Mouse (Mus musculus) MEL (cell line): ENCODE results near the gene Tmem86b. TPM values are rescaled to one million over a fixed set of nuclear protein-coding genes. Genes with fewer than 3 reads are reported as not detected.

Experiments used
- DNase-seq: peaks from one replicate; pipeline ENCODE4 v3.0.0; 2011; ENCODE audit warnings: low read depth, low spot score
- H3K27ac ChIP-seq: 2 replicates; pipeline ENCODE4 v1.5.1; 2012; ENCODE audit warnings: low read depth, mild to moderate bottlenecking, control low read depth, low read length, moderate library complexity; ENCODE audit not compliant: control insufficient read depth
- H3K27me3 ChIP-seq, 2 experiments: fragments of 150-350 bp in 1 of 2; sonication (generic) in 1 of 2; 2 replicates each; pipeline ENCODE4 v1.6.1; 2012; ENCODE audit warnings: low read length in 2 of 2, mild to moderate bottlenecking in 2 of 2, improper control_type of control experiment in 1 of 2, moderate library complexity in 1 of 2; ENCODE audit not compliant: insufficient read depth in 2 of 2, control insufficient read depth in 1 of 2
- H3K36me3 ChIP-seq, 2 experiments: 2 replicates each; pipeline ENCODE4 v1.6.1; 2012 to 2014; ENCODE audit warnings: low read length in 2 of 2, improper control_type of control experiment in 1 of 2, inconsistent platforms in 1 of 2, mild to moderate bottlenecking in 1 of 2; ENCODE audit not compliant: insufficient read depth in 2 of 2, control insufficient read depth in 1 of 2
- H3K4me1 ChIP-seq, 2 experiments: fragments of 150-350 bp in 1 of 2; sonication (generic) in 1 of 2; 2 replicates each; pipeline ENCODE4 v1.6.1; 2012; ENCODE audit warnings: low read length in 2 of 2, improper control_type of control experiment in 1 of 2, mild to moderate bottlenecking in 1 of 2; ENCODE audit not compliant: insufficient read depth in 2 of 2, control insufficient read depth in 1 of 2
- H3K4me3 ChIP-seq, 2 experiments: fragments of 150-350 bp in 1 of 2; sonication (generic) in 1 of 2; 2 replicates each; pipeline ENCODE4 v1.5.1; 2012; ENCODE audit warnings: low read depth in 2 of 2, low read length in 2 of 2, mild to moderate bottlenecking in 2 of 2, moderate library complexity in 2 of 2, control low read depth in 1 of 2, improper control_type of control experiment in 1 of 2; ENCODE audit not compliant: control insufficient read depth in 1 of 2, insufficient read depth in 1 of 2
- H3K79me2 ChIP-seq: 2 replicates; pipeline ENCODE4 v1.6.1; 2012; ENCODE audit warnings: mild to moderate bottlenecking, low read length, moderate library complexity; ENCODE audit not compliant: control insufficient read depth, poor library complexity, insufficient read depth
- H3K9ac ChIP-seq: 2 replicates; pipeline ENCODE4 v1.6.1; 2012; ENCODE audit warnings: low read depth, mild to moderate bottlenecking, control low read depth, low read length, moderate library complexity; ENCODE audit not compliant: control insufficient read depth, poor library complexity, severe bottlenecking
- H3K9me3 ChIP-seq: fragments of 150-350 bp; sonication (generic); replicated peaks from 2 replicates; pipeline ENCODE4 v1.6.1; 2012; ENCODE audit warnings: mild to moderate bottlenecking, low read length, improper control_type of control experiment, moderate library complexity; ENCODE audit not compliant: insufficient read depth
- BHLHE40 ChIP-seq: IDR thresholded peaks from 2 replicates; pipeline ENCODE4 v1.6.1; 2012; ENCODE audit warnings: low read depth, mild to moderate bottlenecking, inconsistent platforms, low read length, improper control_type of control experiment, borderline replicate concordance
- CHD1 ChIP-seq: IDR thresholded peaks from 2 replicates; pipeline ENCODE4 v1.6.1; 2012; ENCODE audit warnings: low read depth, mild to moderate bottlenecking, inconsistent platforms, low read length, improper control_type of control experiment
- ELF1 ChIP-seq: IDR thresholded peaks from 2 replicates; pipeline ENCODE4 v1.6.1; 2014; ENCODE audit warnings: low read depth, mild to moderate bottlenecking, inconsistent platforms, low read length, improper control_type of control experiment, moderate library complexity
- EP300 ChIP-seq, 2 experiments: IDR thresholded peaks; 2 replicates each; pipeline ENCODE4 v1.6.1; 2011; ENCODE audit warnings: improper control_type of control experiment in 2 of 2, low read length in 2 of 2, low read depth in 1 of 2, mild to moderate bottlenecking in 1 of 2
- ETS1 ChIP-seq: IDR thresholded peaks from 2 replicates; pipeline ENCODE4 v1.6.1; 2012; ENCODE audit warnings: low read depth, mild to moderate bottlenecking, inconsistent platforms, low read length, improper control_type of control experiment, moderate library complexity
- GATA1 ChIP-seq: IDR thresholded peaks from 2 replicates; pipeline ENCODE4 v1.6.1; 2011; ENCODE audit warnings: low read depth, low read length, improper control_type of control experiment
- HCFC1 ChIP-seq: IDR thresholded peaks from 2 replicates; pipeline ENCODE4 v1.6.1; 2012; ENCODE audit warnings: low read depth, mild to moderate bottlenecking, inconsistent platforms, low read length, improper control_type of control experiment, moderate library complexity
- JUND ChIP-seq: IDR thresholded peaks from 2 replicates; pipeline ENCODE4 v1.6.1; 2011; ENCODE audit warnings: low read depth, mild to moderate bottlenecking, improper control_type of control experiment, low read length
- MAX ChIP-seq: IDR thresholded peaks from 2 replicates; pipeline ENCODE4 v1.6.1; 2011; ENCODE audit warnings: low read length, improper control_type of control experiment
- MAZ ChIP-seq: IDR thresholded peaks from 2 replicates; pipeline ENCODE4 v1.6.1; 2012; ENCODE audit warnings: low read depth, mild to moderate bottlenecking, inconsistent platforms, low read length, improper control_type of control experiment
- MEF2A ChIP-seq: IDR thresholded peaks from 2 replicates; pipeline ENCODE4 v1.6.1; 2014; ENCODE audit warnings: low read depth, mild to moderate bottlenecking, inconsistent platforms, low read length, improper control_type of control experiment; ENCODE audit not compliant: poor library complexity, insufficient replicate concordance, severe bottlenecking; ENCODE audit errors: extremely low read depth
- MXI1 ChIP-seq: IDR thresholded peaks from 2 replicates; pipeline ENCODE4 v1.6.1; 2011; ENCODE audit warnings: mild to moderate bottlenecking, low read depth, low read length, improper control_type of control experiment
- MYB ChIP-seq: IDR thresholded peaks from 2 replicates; pipeline ENCODE4 v1.6.1; 2011; ENCODE audit warnings: mild to moderate bottlenecking, low read depth, low read length, improper control_type of control experiment
- MYC ChIP-seq: IDR thresholded peaks from 2 replicates; pipeline ENCODE4 v1.6.1; 2011; ENCODE audit warnings: low read depth, mild to moderate bottlenecking, low read length, improper control_type of control experiment, moderate library complexity
- POLR2A ChIP-seq, 2 experiments: IDR thresholded peaks; 2 replicates each; pipeline ENCODE4 v1.6.1; 2011 to 2012; ENCODE audit warnings: low read length in 2 of 2, mild to moderate bottlenecking in 2 of 2, control low read depth in 1 of 2, improper control_type of control experiment in 1 of 2, low read depth in 1 of 2, moderate library complexity in 1 of 2; ENCODE audit not compliant: control insufficient read depth in 1 of 2, insufficient read depth in 1 of 2, poor library complexity in 1 of 2
- POLR2AphosphoS2 ChIP-seq: IDR thresholded peaks from 2 replicates; pipeline ENCODE4 v1.6.1; 2011; ENCODE audit warnings: low read length, improper control_type of control experiment
- POLR2AphosphoS5 ChIP-seq: IDR thresholded peaks from 2 replicates; pipeline ENCODE4 v1.6.1; 2012; ENCODE audit warnings: low read depth, borderline replicate concordance, mild to moderate bottlenecking, inconsistent platforms, low read length, moderate library complexity, mixed read lengths
- RAD21 ChIP-seq: IDR thresholded peaks from 2 replicates; pipeline ENCODE4 v1.6.1; 2011; ENCODE audit warnings: mild to moderate bottlenecking, low read depth, low read length, improper control_type of control experiment
- RCOR1 ChIP-seq: IDR thresholded peaks from 2 replicates; pipeline ENCODE4 v1.6.1; 2012; ENCODE audit warnings: low read depth, mild to moderate bottlenecking, inconsistent platforms, low read length, improper control_type of control experiment
- SIN3A ChIP-seq: IDR thresholded peaks from 2 replicates; pipeline ENCODE4 v1.6.1; 2012; ENCODE audit warnings: low read length, improper control_type of control experiment, inconsistent platforms
- SMC3 ChIP-seq: IDR thresholded peaks from 2 replicates; pipeline ENCODE4 v1.6.1; 2011; ENCODE audit warnings: low read depth, low read length, improper control_type of control experiment
- TAL1 ChIP-seq: IDR thresholded peaks from 2 replicates; pipeline ENCODE4 v1.6.1; 2012; ENCODE audit warnings: mild to moderate bottlenecking, inconsistent platforms, low read length, moderate library complexity, mixed read lengths
- TBP ChIP-seq: IDR thresholded peaks from 2 replicates; pipeline ENCODE4 v1.8.0; 2011; ENCODE audit warnings: low read depth, low read length, improper control_type of control experiment
- TCF12 ChIP-seq: IDR thresholded peaks from 2 replicates; pipeline ENCODE4 v1.6.1; 2014; ENCODE audit warnings: low read depth, mild to moderate bottlenecking, inconsistent platforms, low read length, improper control_type of control experiment, moderate library complexity
- USF1 ChIP-seq: IDR thresholded peaks from 2 replicates; pipeline ENCODE4 v1.6.1; 2014; ENCODE audit warnings: low read depth, mild to moderate bottlenecking, inconsistent platforms, low read length, improper control_type of control experiment, moderate library complexity
- USF2 ChIP-seq, 2 experiments: IDR thresholded peaks; 2 replicates each; pipeline ENCODE4 v1.6.1; 2011 to 2012; ENCODE audit warnings: improper control_type of control experiment in 2 of 2, low read length in 2 of 2, borderline replicate concordance in 1 of 2, inconsistent platforms in 1 of 2, low read depth in 1 of 2, mild to moderate bottlenecking in 1 of 2; ENCODE audit not compliant: insufficient read depth in 1 of 2
- ZC3H11A ChIP-seq: IDR thresholded peaks from 2 replicates; pipeline ENCODE4 v1.6.1; 2012; ENCODE audit warnings: low read depth, mild to moderate bottlenecking, inconsistent platforms, low read length, improper control_type of control experiment
- ZKSCAN1 ChIP-seq: IDR thresholded peaks from 2 replicates; pipeline ENCODE4 v1.6.1; 2012; ENCODE audit warnings: low read depth, mild to moderate bottlenecking, inconsistent platforms, low read length, improper control_type of control experiment, moderate library complexity
- ZNF384 ChIP-seq: IDR thresholded peaks from 2 replicates; pipeline ENCODE4 v1.6.1; 2012; ENCODE audit warnings: low read depth, mild to moderate bottlenecking, inconsistent platforms, low read length, improper control_type of control experiment
- polyA plus RNA-seq, 2 experiments: library from polyadenylated mRNA; stranded (reverse) in 1 of 2; unstranded in 1 of 2; fragments of >175 nt in 1 of 2; fragments of >200 nt in 1 of 2; gene quantifications; 2 replicates each; pipeline versions ENCODE4 v1.2.1 to v1.2.4; 2012; ENCODE audit warnings: low replicate concordance in 2 of 2, low read depth in 1 of 2; ENCODE audit not compliant: insufficient read length in 2 of 2, insufficient read depth in 1 of 2, missing spikeins in 1 of 2
- total RNA-seq: library from RNA; depleted of rRNA; stranded (reverse); fragments of 300-350 nt; gene quantifications from 2 replicates; pipeline ENCODE4 v1.2.3, GENCODE M21; 2012

The Tmem86b gene
- total and polyA plus RNA-seq, 3 experiments: 10.2 to 31.6 TPM; not detected in 1

DNA sequence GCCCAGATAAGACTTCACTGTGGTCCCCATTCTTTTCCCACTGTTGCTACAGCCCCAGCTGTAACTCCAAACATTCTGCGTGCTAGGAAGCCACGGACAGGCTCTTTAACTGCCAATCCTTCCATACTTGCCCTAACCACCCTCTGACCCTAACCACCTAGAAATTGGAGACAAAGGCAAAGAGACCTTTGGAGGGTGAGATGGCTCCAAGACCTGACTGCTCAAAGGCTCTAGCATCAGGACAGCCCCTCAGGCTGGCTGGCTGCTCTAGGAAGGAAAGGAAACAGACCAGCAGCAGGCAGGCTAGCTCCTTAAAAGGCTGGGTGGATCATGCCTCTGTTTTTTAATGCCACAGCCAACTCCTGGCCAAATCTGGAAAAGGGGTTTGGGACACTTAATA is 23.0 kb upstream of the Tmem86b start:
- Histone ChIP-seq H3K27ac (peak overlapping the region; percentile 96), H3K27me3 (no peaks in the 10 kb centered on the region), H3K4me3 (peak overlapping the region; percentile 39 to 55), H3K79me2 (peaks cover 75% of the 10 kb centered on the region), H3K36me3 (peaks cover 12 to 51% of the 10 kb centered on the region in 2 experiments), H3K9me3 (no peaks in the 10 kb centered on the region), H3K9ac (peak overlapping the region; percentile 66), H3K4me1 (peaks cover 36 to 42% of the 10 kb centered on the region in 2 experiments)
- TF ChIP-seq EP300 (IDR thresholded peaks at IDR 0.05; ENCODE audit: low read depth in 1 of 2, low read length in 2 of 2) (no peak), MAZ (no peak), POLR2A (IDR thresholded peaks at IDR 0.05; ENCODE audit: control insufficient read depth in 1 of 2, insufficient read depth in 1 of 2, low read depth in 1 of 2, low read length in 2 of 2, poor library complexity in 1 of 2) (peak in 1 of 2 experiments; percentile 5; a peak in 1 of 4 replicates), ZKSCAN1 (no peak)
- no peak for DNase-seq

DNA sequence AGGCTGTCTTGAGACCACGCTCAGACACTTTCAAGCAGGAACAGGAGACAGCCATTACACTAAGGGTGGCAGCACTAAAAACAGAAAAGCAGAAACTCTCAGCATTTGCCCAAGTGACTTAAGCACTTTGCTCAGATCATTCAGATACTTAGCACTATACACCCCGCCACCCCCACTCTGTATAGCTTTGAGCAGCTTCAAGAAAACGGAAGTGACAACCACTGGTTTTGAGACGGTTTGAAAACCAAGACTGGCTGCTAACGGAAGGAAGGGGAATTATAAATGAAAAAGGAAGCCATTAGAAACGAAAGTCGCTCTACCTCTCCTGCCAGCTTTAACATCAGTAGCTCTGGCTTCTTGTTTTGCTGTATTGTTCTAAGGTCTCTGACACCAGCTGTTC is 22.6 kb upstream of the Tmem86b start:
- Histone ChIP-seq H3K4me3 (peak overlapping the region; percentile 41 to 55), H3K4me1 (peaks cover 36 to 42% of the 10 kb centered on the region in 2 experiments), H3K27ac (peak overlapping the region; percentile 96), H3K79me2 (peaks cover 75% of the 10 kb centered on the region), H3K27me3 (no peaks in the 10 kb centered on the region), H3K36me3 (peaks cover 12 to 51% of the 10 kb centered on the region in 2 experiments), H3K9me3 (no peaks in the 10 kb centered on the region), H3K9ac (peak overlapping the region; percentile 70)
- DNase-seq: peak; percentile 97
- peak; percentile 76 to 92; a peak in 3 of 4 replicates for TF ChIP-seq EP300 (IDR thresholded peaks at IDR 0.05; ENCODE audit: low read depth in 1 of 2, low read length in 2 of 2)
- peak in 1 of 2 experiments; percentile 69; a peak in 1 of 4 replicates for TF ChIP-seq POLR2A (IDR thresholded peaks at IDR 0.05; ENCODE audit: control insufficient read depth in 1 of 2, insufficient read depth in 1 of 2, low read depth in 1 of 2, low read length in 2 of 2, poor library complexity in 1 of 2)
- peak; percentile 64; the same call in 1 of the 2 replicates for TF ChIP-seq MYC
- peak; percentile 48; the same call in 1 of the 2 replicates for TF ChIP-seq TCF12
- peak; percentile 53 for TF ChIP-seq MAX
- peak; percentile 6; the same call in 1 of the 2 replicates for TF ChIP-seq ZNF384
- peak; percentile 49; the same call in 1 of the 2 replicates for TF ChIP-seq RCOR1
- TF ChIP-seq MXI1: peak; percentile 73
- TF ChIP-seq HCFC1: peak; percentile 77
- no peak for TF ChIP-seq ZC3H11A
- TF ChIP-seq RAD21: no peak
- TF ChIP-seq POLR2AphosphoS2: peak; percentile 43; the same call in 1 of the 2 replicates
- TF ChIP-seq USF2 (IDR thresholded peaks at IDR 0.05; ENCODE audit: borderline replicate concordance in 1 of 2, insufficient read depth in 1 of 2, low read depth in 1 of 2, low read length in 2 of 2): no peak
- TF ChIP-seq TBP: peak; percentile 87
- TF ChIP-seq MEF2A: peak; percentile 50; the same call in 1 of the 2 replicates
- TF ChIP-seq ETS1: peak; percentile 88
- no peak for TF ChIP-seq TAL1
- peak; percentile 63 for TF ChIP-seq BHLHE40
- TF ChIP-seq MYB: peak; percentile 98
- TF ChIP-seq JUND: peak; percentile 77
- 0 out of 2 replicates have a peak, but pooled peaks have one; percentile 86 for TF ChIP-seq CHD1
- TF ChIP-seq SIN3A: peak; percentile 87
- no peak for TF ChIP-seq POLR2AphosphoS5
- no peak for TF ChIP-seq USF1
- TF ChIP-seq SMC3: no peak
- TF ChIP-seq ZKSCAN1: no peak
- TF ChIP-seq GATA1: no peak
- peak; percentile 75 for TF ChIP-seq ELF1
- peak; percentile 74 for TF ChIP-seq MAZ
